Mouse (Mus musculus) urinary bladder, adult 18-20 months (tissue): Measurements from ENCODE around the gene Birc2.

Experiments
- DNase-seq, 2 experiments: peaks; one replicate each; pipeline ENCODE4 v3.0.0; 2022; ENCODE audit warnings: low spot score in 2 of 2, mixed read lengths in 2 of 2

Gene Birc2

DNA sequence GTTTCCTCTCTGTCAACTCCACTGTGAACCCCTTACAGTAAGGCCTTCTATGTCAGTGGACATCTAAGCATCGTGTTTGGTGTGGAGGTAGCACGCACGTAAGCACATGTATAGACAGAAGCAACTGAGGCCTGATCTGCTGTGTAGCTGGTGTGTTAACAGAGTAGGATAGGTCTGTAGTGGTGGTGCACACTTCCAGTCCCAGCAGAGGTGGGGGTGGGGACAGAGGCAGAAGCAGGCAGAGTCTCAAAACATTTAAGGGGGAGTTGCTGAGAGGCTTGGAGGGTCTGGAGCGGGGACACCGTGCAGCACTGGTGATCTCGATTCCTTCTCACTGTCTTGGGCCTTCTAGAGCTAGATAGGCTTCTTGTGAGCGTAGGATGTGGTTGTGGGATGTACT, 50.8 kb downstream of the Birc2 start:
- no peak for DNase-seq

DNA sequence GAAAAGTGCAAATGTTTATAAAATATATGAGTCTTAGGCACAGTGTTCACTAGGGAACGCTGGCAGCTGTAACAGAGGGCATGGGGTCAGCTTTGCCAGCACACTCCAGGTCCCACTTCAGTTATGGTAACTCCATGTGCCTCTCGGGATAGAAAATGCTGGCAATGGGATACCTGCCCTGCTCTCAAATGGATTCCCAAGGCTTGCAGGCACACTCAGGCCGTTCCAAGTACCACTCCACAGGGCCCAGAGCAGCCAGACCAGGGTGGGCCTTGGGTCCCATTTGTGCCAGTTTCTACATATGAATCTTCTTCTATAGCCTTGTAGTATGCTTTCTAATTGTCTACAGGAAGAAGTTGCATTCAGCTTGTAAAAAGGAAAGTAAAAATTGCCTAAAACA, 51.5 kb downstream of the Birc2 start:
- DNase-seq, result no peak

DNA sequence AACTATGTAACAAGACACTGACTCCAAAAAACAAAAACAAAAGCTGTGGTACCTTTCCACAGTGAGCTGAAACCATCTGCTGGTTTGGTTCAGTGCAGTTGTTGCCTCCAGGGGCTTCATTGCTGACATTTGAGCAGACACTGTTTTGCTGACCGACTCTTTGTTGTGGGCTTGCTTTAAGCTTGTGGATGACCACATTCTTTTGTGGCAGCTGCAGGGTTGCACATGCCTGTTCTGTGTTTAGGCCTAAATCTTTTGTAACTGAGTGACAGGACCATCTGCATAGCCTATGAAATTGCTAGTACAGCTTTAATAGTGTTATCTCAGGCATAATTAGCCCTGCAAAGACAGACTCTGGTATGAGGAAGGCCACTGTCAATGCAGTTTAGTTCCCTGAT, 52.2 kb downstream of the Birc2 start:
- DNase-seq, result no peak

- DNase-seq, result no peak
These were observed 52.8 kb downstream of the Birc2 start for GRCm38 (mm10) chr9:7783823-7784614.

GRCm38 (mm10) chr9:7780250-7781150, 56.4 kb downstream of the Birc2 start:
- no peak for DNase-seq

GRCm38 (mm10) chr9:7779786-7780185, 57.1 kb downstream of the Birc2 start:
- DNase-seq, result no peak

DNA sequence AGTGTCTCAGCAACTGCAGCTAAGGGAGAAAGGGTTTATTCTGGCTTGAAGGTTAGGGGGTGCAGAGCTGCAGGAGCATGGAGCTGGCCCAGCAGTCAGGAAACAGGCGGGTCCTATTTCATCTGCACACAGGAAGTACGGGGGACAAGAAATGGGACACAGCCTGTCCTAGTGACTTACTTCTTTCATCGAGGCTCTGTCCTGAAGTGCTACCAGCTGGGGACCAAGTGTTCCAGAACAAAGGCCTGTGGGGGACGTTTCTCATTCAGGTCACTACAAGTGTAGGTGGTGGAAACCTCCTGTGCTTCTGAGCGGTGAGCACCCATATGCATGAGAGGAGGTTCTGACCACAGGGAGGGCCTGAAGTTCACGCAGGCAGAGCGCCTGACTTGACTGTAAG, 58.1 kb downstream of the Birc2 start:
- no peak for DNase-seq

DNA sequence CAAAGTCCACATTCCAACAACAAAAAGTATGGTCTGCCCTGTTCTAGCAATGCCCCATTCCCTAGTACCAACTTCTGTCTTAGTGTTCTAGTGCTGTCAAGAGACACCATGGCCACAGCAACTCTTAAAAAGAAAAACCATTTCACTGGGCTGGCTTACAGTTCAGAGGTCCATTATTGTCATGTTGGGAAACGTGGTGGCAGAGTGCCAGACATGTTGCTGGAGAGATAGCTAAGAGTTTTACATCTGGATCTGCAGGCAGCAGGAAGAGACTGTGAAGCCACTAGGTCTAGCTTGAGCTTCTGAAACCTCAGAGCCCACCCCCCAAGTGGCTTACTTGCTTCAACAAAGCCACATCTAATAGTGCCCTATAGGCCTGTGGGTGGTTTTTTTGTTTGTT, 59.2 kb downstream of the Birc2 start:
- DNase-seq, result no peak

DNA sequence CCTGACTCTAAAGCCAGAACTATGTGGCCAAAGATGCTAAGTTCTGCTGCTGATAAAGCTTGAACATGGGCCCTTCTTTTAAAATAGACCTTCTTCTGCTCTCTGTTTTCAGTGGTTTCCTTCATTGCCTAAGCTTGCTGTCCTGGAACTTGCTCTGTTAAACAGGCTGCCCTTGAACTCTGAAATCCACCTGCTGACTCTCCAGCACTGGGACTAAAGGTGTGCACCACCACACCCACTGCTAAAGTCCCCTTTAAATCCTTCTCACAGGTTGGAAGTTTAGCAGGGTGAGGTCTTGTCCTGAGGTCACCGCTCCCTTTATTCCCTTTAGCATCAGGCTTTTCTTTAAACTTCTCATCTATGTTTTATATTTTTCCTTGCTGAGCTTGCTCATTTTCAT, 59.9 kb downstream of the Birc2 start:
- no peak for DNase-seq

DNA sequence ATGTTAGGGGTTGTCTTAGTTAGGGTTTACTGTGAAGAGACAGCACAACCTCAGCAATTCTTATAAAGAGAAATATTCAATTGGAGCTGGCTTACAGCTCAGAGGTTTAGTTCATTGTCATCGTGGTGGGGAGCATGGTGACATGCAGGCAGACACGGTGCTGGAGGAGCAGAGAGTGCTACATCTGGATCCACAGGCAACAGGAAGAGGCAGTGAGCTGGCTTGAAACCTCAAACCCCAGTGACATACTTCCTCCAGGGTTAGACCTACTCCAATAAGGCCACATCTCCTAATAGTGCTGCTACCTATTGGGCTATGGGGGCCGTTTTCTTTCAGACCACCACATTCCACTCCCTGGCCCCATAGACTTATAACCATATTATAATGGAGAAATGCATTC, 60.9 kb downstream of the Birc2 start:
- no peak for DNase-seq

DNA sequence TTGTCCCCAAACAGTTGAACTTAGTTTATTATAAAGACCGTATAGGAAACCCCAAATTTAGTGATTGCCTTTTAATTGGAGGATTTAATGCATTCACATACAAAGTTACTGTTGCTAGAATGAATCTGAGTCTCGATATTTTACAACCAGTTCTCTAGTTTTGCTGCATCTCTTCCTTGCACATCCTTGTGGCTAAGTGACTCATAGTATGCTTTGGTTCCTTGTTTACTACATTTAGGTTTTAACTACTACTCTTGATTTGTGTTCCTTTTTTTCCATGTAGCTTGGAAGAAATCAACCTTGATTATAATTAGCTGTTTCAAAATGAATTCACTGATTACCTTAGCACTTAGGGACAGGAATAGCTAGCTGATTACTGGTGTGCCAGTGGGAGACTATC, 61.9 kb downstream of the Birc2 start:
- no peak for DNase-seq

- no peak for DNase-seq
These were observed 62.3 kb downstream of the Birc2 start for GRCm38 (mm10) chr9:7774538-7774937.

DNA sequence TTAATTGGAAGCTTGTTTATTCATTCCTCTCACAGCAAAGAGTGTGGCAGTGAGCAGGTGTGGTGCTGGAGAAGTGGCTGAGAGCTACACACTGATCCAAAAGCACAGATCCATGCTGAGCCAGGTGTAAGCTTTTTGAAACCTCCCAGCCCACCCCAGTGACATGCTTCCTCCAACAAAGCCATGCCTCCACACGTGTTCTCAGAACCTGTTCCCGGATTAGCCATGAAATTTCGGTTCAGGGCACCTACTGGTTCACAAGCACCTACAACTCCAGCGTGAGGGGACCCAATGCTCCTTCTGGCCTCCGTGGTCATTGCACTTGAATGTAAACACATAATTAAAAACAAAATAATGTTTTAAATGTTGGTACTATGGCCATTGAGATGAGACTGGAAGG, 63.2 kb downstream of the Birc2 start:
- no peak for DNase-seq

- no peak for DNase-seq
These were observed 64.0 kb downstream of the Birc2 start for GRCm38 (mm10) chr9:7772773-7773454.

- no peak for DNase-seq
These were observed 64.5 kb downstream of the Birc2 start for GRCm38 (mm10) chr9:7772361-7772760.

- no peak for DNase-seq
These were observed 67.4 kb downstream of the Birc2 start for GRCm38 (mm10) chr9:7769491-7769890.

GRCm38 (mm10) chr9:7769081-7769480, 67.8 kb downstream of the Birc2 start:
- no peak for DNase-seq
